Mouse (Mus musculus): ENCODE data around the gene Gm4756. TPM values are rescaled to one million over a fixed set of nuclear protein-coding genes. Genes with fewer than 3 reads are reported as not detected.
A peak's percentile ranks its signal among the peaks of the same experiment; 100 is the strongest.

Gene Gm4756
- total and polyA plus RNA-seq, 3 experiments, result not detected

- intact Hi-C loops (cut with DNase I), result no loop called here
- H3K27ac ChIP-seq, result no peak overlapping the region
- no peak overlapping the region for H3K4me3 ChIP-seq
- 82% methylated on average over 6 of the region's 6 CpGs for WGBS
- no peak for DNase-seq
- H3K27me3 ChIP-seq (ENCODE audit: control insufficient read depth, insufficient read depth, low read length), result no peaks in the 10 kb centered on the region
- no peaks in the 10 kb centered on the region for H3K79me2 ChIP-seq (replicated peaks; ENCODE audit: control insufficient read depth, insufficient read depth, low read length)
- no peak overlapping the region for H3K9ac ChIP-seq (ENCODE audit: low read depth, low read length)
- H3K4me1 ChIP-seq (ENCODE audit: control insufficient read depth, insufficient read depth, low read length), result peaks cover 3% of the 10 kb centered on the region
- H3K36me3 ChIP-seq (ENCODE audit: control insufficient read depth, insufficient read depth, low read length), result no peaks in the 10 kb centered on the region
- TF ChIP-seq EP300 (IDR thresholded peaks at IDR 0.05; ENCODE audit: insufficient read depth, low read depth, low read length) (no peak), CTCF (IDR thresholded peaks at IDR 0.05) (no peak), POLR2A (IDR thresholded peaks at IDR 0.05; ENCODE audit: insufficient read depth, low read depth, low read length) (no peak)
Measured at GRCm38 (mm10) chr12:72671516-72672135, 22.2 kb upstream of the Gm4756 start.

DNA sequence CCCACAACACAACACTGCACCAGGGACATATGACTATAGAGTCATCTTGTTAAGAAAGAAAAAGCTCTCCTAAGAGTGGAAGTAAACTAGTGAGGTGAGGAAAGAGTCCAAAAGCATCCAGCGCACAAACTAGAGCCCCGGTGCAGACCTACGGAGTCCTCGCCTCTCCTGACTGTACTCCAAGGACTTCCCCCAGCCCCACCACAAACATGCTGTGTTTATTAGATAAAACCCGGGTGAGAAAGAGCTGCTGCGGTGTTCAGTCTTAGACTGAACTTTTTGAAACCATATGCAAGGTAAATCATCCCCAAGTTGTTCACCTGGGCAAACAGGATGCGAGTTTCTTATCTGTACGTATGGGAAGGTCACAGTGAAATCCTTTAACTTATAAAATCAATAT is 21.5 kb upstream of the Gm4756 start:
- intact Hi-C loops (cut with DNase I), result no loop called here
- Histone ChIP-seq H3K9ac (ENCODE audit: low read depth, low read length) (no peak overlapping the region), H3K27ac (no peak overlapping the region), H3K4me3 (no peak overlapping the region), H3K4me1 (ENCODE audit: control insufficient read depth, insufficient read depth, low read length) (peaks cover 4% of the 10 kb centered on the region), H3K79me2 (replicated peaks; ENCODE audit: control insufficient read depth, insufficient read depth, low read length) (no peaks in the 10 kb centered on the region), H3K36me3 (ENCODE audit: control insufficient read depth, insufficient read depth, low read length) (no peaks in the 10 kb centered on the region), H3K27me3 (ENCODE audit: control insufficient read depth, insufficient read depth, low read length) (no peaks in the 10 kb centered on the region)
- 80% methylated on average over 8 of the region's 8 CpGs for WGBS
- no peak for TF ChIP-seq CTCF (IDR thresholded peaks at IDR 0.05)
- TF ChIP-seq POLR2A (IDR thresholded peaks at IDR 0.05; ENCODE audit: insufficient read depth, low read depth, low read length), result no peak
- no peak for TF ChIP-seq EP300 (IDR thresholded peaks at IDR 0.05; ENCODE audit: insufficient read depth, low read depth, low read length)
- no peak for DNase-seq

- Histone ChIP-seq H3K27me3 (ENCODE audit: control insufficient read depth, insufficient read depth, low read length) (no peaks in the 10 kb centered on the region), H3K27ac (peak overlapping the region; percentile 52), H3K79me2 (replicated peaks; ENCODE audit: control insufficient read depth, insufficient read depth, low read length) (no peaks in the 10 kb centered on the region), H3K4me1 (ENCODE audit: control insufficient read depth, insufficient read depth, low read length) (peaks cover 6% of the 10 kb centered on the region), H3K36me3 (ENCODE audit: control insufficient read depth, insufficient read depth, low read length) (no peaks in the 10 kb centered on the region), H3K4me3 (no peak overlapping the region), H3K9ac (ENCODE audit: low read depth, low read length) (no peak overlapping the region)
- TF ChIP-seq POLR2A (IDR thresholded peaks at IDR 0.05; ENCODE audit: insufficient read depth, low read depth, low read length) (no peak), CTCF (IDR thresholded peaks at IDR 0.05) (no peak), EP300 (IDR thresholded peaks at IDR 0.05; ENCODE audit: insufficient read depth, low read depth, low read length) (no peak)
- 57% methylated on average over 10 of the region's 10 CpGs for WGBS
- no peak for DNase-seq
- intact Hi-C loops (cut with DNase I), result no loop called here
Measured at GRCm38 (mm10) chr12:72667868-72668469, 18.5 kb upstream of the Gm4756 start.

DNA sequence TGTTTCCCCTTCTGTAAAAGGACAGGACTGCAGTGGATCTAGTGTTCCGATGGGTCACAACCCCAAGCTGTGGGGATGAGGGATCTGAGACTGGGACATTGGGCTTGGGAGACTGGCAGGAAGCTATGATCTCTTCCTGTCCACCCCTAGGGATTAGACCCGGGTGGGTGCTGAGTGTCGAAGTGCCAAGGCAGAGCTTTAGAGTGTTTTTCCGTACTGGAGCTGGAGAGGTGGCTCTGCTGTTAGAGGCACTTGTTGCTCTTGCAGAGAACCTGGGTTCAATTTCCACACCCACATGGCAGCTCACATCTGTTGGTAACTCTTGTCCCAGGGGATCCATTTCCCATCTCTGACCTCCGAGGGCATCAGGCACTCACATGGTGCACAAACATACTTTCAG is 16.6 kb upstream of the Gm4756 start:
- H3K79me2 ChIP-seq (replicated peaks; ENCODE audit: control insufficient read depth, insufficient read depth, low read length), result no peaks in the 10 kb centered on the region
- intact Hi-C loops (cut with DNase I), result no loop called here
- peak overlapping the region; percentile 96 for H3K27ac ChIP-seq
- no peaks in the 10 kb centered on the region for H3K36me3 ChIP-seq (ENCODE audit: control insufficient read depth, insufficient read depth, low read length)
- TF ChIP-seq EP300 (IDR thresholded peaks at IDR 0.05; ENCODE audit: insufficient read depth, low read depth, low read length), result no peak
- no peak for TF ChIP-seq POLR2A (IDR thresholded peaks at IDR 0.05; ENCODE audit: insufficient read depth, low read depth, low read length)
- TF ChIP-seq CTCF (IDR thresholded peaks at IDR 0.05), result no peak
- no peak overlapping the region for H3K9ac ChIP-seq (ENCODE audit: low read depth, low read length)
- no peak for DNase-seq
- no peaks in the 10 kb centered on the region for H3K27me3 ChIP-seq (ENCODE audit: control insufficient read depth, insufficient read depth, low read length)
- peaks cover 7% of the 10 kb centered on the region for H3K4me1 ChIP-seq (ENCODE audit: control insufficient read depth, insufficient read depth, low read length)
- no peak overlapping the region for H3K4me3 ChIP-seq
- WGBS, result 53% methylated on average over 5 of the region's 5 CpGs

GRCm38 (mm10) chr12:72664735-72665337 is 15.4 kb upstream of the Gm4756 start, which contains the start of gene Dhrs7:
Gene Dhrs7, minus strand, starts transcription at chr12:72664909.
- H3K4me1 ChIP-seq (ENCODE audit: control insufficient read depth, insufficient read depth, low read length), result peaks cover 7% of the 10 kb centered on the region
- peak within 1 kb of the TSS; percentile 96 for H3K27ac ChIP-seq
- H3K9ac ChIP-seq (ENCODE audit: low read depth, low read length), result peak within 1 kb of the TSS; percentile 82
- TF ChIP-seq CTCF (IDR thresholded peaks at IDR 0.05) (peak; percentile 72), POLR2A (IDR thresholded peaks at IDR 0.05; ENCODE audit: insufficient read depth, low read depth, low read length) (peak; percentile 95), EP300 (IDR thresholded peaks at IDR 0.05; ENCODE audit: insufficient read depth, low read depth, low read length) (peak; percentile 73)
- 2% methylated on average over 33 of the region's 33 CpGs for WGBS
- H3K79me2 ChIP-seq (replicated peaks; ENCODE audit: control insufficient read depth, insufficient read depth, low read length), result no peaks in the 10 kb centered on the region
- intact Hi-C loops (cut with DNase I), result loop anchor here (2.0 to 5.0 kb wide), 3 partner anchors 30 to 128 kb away; partner anchors contain the start of genes Pcnx4 and Ppm1a
- DNase-seq, result peak; percentile 93 to 96
- no peaks in the 10 kb centered on the region for H3K36me3 ChIP-seq (ENCODE audit: control insufficient read depth, insufficient read depth, low read length)
- no peaks in the 10 kb centered on the region for H3K27me3 ChIP-seq (ENCODE audit: control insufficient read depth, insufficient read depth, low read length)
- H3K4me3 ChIP-seq, result peak within 1 kb of the TSS; percentile 87

Data from heart, adult 2 months (tissue).